Mouse (Mus musculus) heart, postnatal 0 days (tissue): Measurements from ENCODE around the gene Zfp94. TPM values are rescaled to one million over a fixed set of nuclear protein-coding genes. Genes with fewer than 3 reads are reported as not detected.

Experiments used
- ATAC-seq: fragments of 200-750 bp; cut with Nextera tagmentation; 2 replicates; pipeline ENCODE4 v1.8.0; 2017; ENCODE audit warnings: low read depth, moderate number of reproducible peaks, moderate library complexity; ENCODE audit not compliant: insufficient read depth
- DNase-seq: peaks from one replicate; pipeline ENCODE4 v3.0.0-alpha.2; 2016; ENCODE audit warnings: low spot score
- H3K27ac ChIP-seq: fragments of 300-500 bp; sonication (generic); 2 replicates; pipeline ENCODE4 v1.5.1; 2014; ENCODE audit warnings: low read depth, mild to moderate bottlenecking
- H3K27me3 ChIP-seq: fragments of 300-500 bp; sonication (generic); 2 replicates; pipeline ENCODE4 v1.6.1; 2014; ENCODE audit warnings: low read length, mixed read lengths; ENCODE audit not compliant: control insufficient read depth, insufficient read depth
- H3K36me3 ChIP-seq: fragments of 300-500 bp; sonication (generic); replicated peaks from 2 replicates; pipeline ENCODE4 v1.6.1; 2014; ENCODE audit warnings: low read length, mixed read lengths; ENCODE audit not compliant: control insufficient read depth, insufficient read depth
- H3K4me1 ChIP-seq: fragments of 300-500 bp; sonication (generic); 2 replicates; pipeline ENCODE4 v1.6.1; 2014; ENCODE audit warnings: antibody characterized with exemption; ENCODE audit not compliant: control insufficient read depth, insufficient read depth
- H3K4me2 ChIP-seq: fragments of 300-500 bp; sonication (generic); 2 replicates; pipeline ENCODE4 v1.6.1; 2014; ENCODE audit warnings: low read depth, mild to moderate bottlenecking, low read length, moderate library complexity
- H3K4me3 ChIP-seq: fragments of 300-500 bp; sonication (generic); 2 replicates; pipeline ENCODE4 v1.5.1; 2014; ENCODE audit warnings: low read depth, low read length
- H3K9ac ChIP-seq: fragments of 300-500 bp; sonication (generic); replicated peaks from 2 replicates; pipeline ENCODE4 v1.6.1; 2014; ENCODE audit warnings: low read depth, low read length, mixed read lengths
- H3K9me3 ChIP-seq: fragments of 300-500 bp; sonication (generic); replicated peaks from 2 replicates; pipeline ENCODE4 v1.6.1; 2016; ENCODE audit warnings: low read length; ENCODE audit not compliant: control insufficient read depth
- CTCF ChIP-seq: IDR thresholded peaks from 2 replicates; pipeline ENCODE4 v1.5.1; 2016; ENCODE audit warnings: antibody characterized with exemption, control low read depth, low read depth
- EP300 ChIP-seq: IDR thresholded peaks from 2 replicates; pipeline ENCODE4 v1.6.1; 2016; ENCODE audit warnings: antibody characterized with exemption, low read depth
- WGBS: fragments of 180-500 bp; shearing (Covaris S2); extraction: QIAGEN DNeasy Blood & Tissue Kit; methylation state at CpG from one replicate; pipeline ENCODE4 v1.1.7; 2014; 5-methylcytosine and 5-hydroxymethylcytosine counted together
- polyA plus RNA-seq: library from polyadenylated mRNA; unstranded; fragments of >200 nt; fragmentation: Nextera tagmentation; extraction: Ambion mirVana; gene quantifications from 2 replicates; pipeline ENCODE4 v1.2.1, GENCODE M21; 2015
- total RNA-seq: library from RNA; depleted of rRNA; stranded (reverse); fragments of >200 nt; gene quantifications from 2 replicates; pipeline ENCODE4 v1.2.3, GENCODE M21; 2014; ENCODE audit warnings: low replicate concordance

Zfp94 gene
- total and polyA plus RNA-seq, 2 experiments from 2014 or later = 0.95 to 2.9 TPM

DNA sequence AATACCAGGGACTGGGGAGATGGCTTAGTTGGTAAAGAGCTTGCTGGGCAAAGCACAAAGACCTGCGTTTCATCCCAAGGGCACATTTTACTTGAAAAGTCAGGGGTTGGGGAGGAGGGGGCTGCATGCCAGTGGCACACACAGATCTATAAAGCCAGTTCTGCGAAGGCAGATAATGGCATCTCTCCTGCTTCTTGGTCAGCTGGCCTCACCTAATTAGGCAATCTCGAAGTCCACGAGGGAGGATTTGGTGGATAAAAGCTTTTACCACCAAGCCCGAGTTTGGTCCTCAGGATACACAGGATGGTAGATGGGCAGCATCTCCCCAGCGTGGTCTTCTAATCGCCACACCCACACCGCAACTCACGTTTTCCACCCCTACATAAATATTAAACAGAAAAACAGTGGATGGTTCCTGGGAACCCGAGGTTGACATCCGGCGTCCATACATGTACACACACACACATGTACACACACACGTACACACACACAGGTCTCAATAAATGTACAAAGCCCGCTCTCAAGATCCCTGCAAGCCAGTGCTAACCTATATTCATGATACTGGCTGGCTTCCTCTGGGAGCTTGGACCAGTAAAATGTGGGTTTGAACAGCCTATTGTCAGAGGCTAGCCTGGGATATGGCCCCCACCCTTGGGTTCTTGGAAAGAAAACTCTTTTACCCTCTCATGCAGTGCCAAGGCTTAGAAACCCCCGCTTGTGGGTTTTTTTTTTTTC, 18.9 kb downstream of the Zfp94 start:
- WGBS = 94% methylated on average over 15 of the region's 15 CpGs
- Histone ChIP-seq H3K4me2 (no peak overlapping the region; the same call in 1 of the 2 replicates), H3K36me3 (peaks cover 35% of the 10 kb centered on the region), H3K4me3 (no peak overlapping the region), H3K9ac (no peak overlapping the region), H3K4me1 (peaks cover 4% of the 10 kb centered on the region), H3K27ac (no peak overlapping the region), H3K9me3 (no peaks in the 10 kb centered on the region), H3K27me3 (no peaks in the 10 kb centered on the region)
- TF ChIP-seq CTCF (no peak), EP300 (no peak)
- DNase-seq (no peak), ATAC-seq (no peak)

DNA sequence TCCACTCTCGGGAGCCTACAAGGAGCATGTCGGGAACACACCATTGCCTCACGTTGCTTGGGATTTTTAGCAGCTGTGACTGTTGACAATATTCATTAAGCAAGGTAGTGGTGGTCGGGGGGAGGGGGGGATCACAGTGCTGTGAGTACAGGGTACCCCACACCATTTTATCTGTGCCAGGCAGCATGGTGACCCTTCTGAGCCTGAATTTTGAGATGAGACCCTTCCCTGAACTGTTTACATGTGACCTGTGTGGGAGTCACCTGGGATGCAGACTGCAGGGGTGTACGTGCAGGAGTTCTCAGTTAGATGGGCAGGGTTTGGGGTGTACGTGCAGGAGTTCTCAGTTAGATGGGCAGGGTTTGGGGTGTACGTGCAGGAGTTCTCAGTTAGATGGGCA, 20.1 kb downstream of the Zfp94 start:
- Histone ChIP-seq H3K36me3 (peaks cover 46% of the 10 kb centered on the region), H3K4me1 (peaks cover 4% of the 10 kb centered on the region), H3K9ac (no peak overlapping the region), H3K4me3 (no peak overlapping the region), H3K27ac (no peak overlapping the region), H3K4me2 (no peak overlapping the region), H3K27me3 (no peaks in the 10 kb centered on the region), H3K9me3 (no peaks in the 10 kb centered on the region)
- DNase-seq = no peak
- no peak for ATAC-seq
- 96% methylated on average over 7 of the region's 7 CpGs for WGBS
- TF ChIP-seq EP300 (no peak), CTCF (no peak)

DNA sequence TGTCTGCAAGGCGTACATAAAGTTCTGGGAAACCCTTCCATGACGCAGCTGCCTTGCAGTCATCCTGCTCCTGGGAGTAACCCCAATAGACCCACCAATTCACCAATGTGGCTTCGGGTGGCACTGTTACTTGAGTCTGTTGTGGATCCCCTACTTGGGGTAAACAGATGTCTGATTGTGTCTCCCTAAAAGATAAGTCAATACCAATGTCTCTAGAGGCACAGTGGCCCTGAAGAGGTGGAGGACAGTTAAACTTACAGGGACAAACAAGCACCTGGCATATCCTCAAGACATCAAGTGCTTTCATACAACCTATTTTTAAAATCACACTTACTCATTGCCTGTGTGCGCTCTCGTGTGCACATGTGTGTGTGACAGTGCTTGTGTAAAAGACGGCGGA, 21.1 kb downstream of the Zfp94 start:
- H3K36me3 ChIP-seq = peaks cover 56% of the 10 kb centered on the region
- no peak overlapping the region for H3K27ac ChIP-seq
- H3K27me3 ChIP-seq = no peaks in the 10 kb centered on the region
- H3K9ac ChIP-seq = no peak overlapping the region
- peaks cover 4% of the 10 kb centered on the region; the same call in 1 of the 2 replicates for H3K4me1 ChIP-seq
- DNase-seq (no peak), ATAC-seq (no peak)
- TF ChIP-seq EP300 = no peak
- no peak for TF ChIP-seq CTCF
- H3K4me3 ChIP-seq = no peak overlapping the region
- H3K9me3 ChIP-seq = no peaks in the 10 kb centered on the region
- WGBS = 95% methylated on average over 7 of the region's 7 CpGs
- no peak overlapping the region for H3K4me2 ChIP-seq

DNA sequence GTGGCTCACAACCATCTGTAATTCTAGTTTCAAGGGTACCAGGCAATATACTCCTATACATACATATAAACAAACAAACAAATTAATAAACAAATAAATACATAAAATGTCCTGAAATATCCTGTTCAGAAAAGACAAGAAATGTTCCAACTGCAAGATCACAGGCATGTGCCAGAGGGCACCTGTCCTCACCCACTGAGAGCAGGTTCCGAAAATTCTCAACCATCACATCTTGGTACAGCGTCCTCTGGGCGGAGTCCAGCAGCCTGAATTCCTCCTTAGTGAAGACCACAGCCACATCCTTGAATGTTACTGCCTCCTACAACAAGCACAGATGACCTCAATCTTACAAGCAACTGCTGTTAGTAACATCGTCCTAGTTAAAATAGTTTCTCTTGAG, 21.7 kb downstream of the Zfp94 start:
- Histone ChIP-seq H3K27me3 (no peaks in the 10 kb centered on the region), H3K4me1 (peaks cover 2% of the 10 kb centered on the region; the same call in 1 of the 2 replicates), H3K36me3 (peaks cover 60% of the 10 kb centered on the region), H3K4me2 (no peak overlapping the region), H3K9ac (no peak overlapping the region), H3K27ac (no peak overlapping the region), H3K4me3 (no peak overlapping the region), H3K9me3 (no peaks in the 10 kb centered on the region)
- DNase-seq (no peak), ATAC-seq (no peak)
- 93% methylated on average over 4 of the region's 4 CpGs for whole genome bisulfite sequencing
- TF ChIP-seq EP300 = no peak
- no peak for TF ChIP-seq CTCF

DNA sequence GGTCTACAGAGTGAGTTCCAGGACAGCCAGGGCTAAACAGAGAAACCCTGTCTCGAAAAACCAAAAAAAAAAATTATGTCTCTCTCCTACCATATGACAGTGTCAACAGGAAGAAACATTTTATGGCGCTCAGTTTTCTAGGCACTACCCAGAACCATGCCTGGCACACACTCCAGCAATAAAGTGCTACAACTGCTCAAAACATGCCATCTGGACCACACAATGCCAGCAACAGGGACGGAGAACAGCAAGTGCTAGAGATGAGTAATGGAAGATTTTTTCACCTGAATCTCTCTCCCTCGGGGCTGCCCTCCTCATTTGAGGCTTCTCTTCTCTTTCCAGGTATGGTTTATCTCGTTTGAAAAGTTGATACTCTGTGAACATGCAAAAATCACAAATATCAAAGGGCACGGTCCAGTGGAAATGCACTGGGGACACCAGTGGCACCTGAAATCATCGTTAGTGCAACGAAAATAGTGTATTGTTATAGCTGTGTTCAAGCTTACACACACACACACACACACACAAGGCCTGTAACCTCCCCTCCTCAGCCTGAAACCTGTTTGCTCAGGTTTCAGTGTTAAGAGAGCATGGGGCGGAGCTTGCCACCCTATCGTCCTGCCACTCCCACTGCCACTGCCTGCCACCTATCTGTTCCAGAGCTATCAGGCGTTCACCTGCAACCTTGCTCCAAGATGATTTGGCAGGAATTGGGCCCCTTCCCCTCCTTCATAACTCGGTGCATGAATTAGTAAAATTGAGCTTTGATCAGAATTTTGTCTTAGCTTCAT, 23.2 kb downstream of the Zfp94 start:
- H3K4me2 ChIP-seq = no peak overlapping the region
- H3K9ac ChIP-seq = no peak overlapping the region
- no peak overlapping the region for H3K27ac ChIP-seq
- DNase-seq = no peak
- TF ChIP-seq EP300 (no peak), CTCF (no peak)
- WGBS = 87% methylated on average over 12 of the region's 12 CpGs
- H3K9me3 ChIP-seq = no peaks in the 10 kb centered on the region
- H3K36me3 ChIP-seq = peaks cover 60% of the 10 kb centered on the region
- H3K4me1 ChIP-seq = no peaks in the 10 kb centered on the region
- H3K27me3 ChIP-seq = no peaks in the 10 kb centered on the region
- H3K4me3 ChIP-seq = no peak overlapping the region
- ATAC-seq = no peak
